ENCODE assay signal across 9 mouse cellular contexts in genomic region chr1:39651241-39651548, GRCm38 (mm10). TPM values are rescaled to one million over a fixed set of nuclear protein-coding genes. Genes with fewer than 3 reads are reported as not detected.
DNase-seq lines count a peak whose midpoint lies in the region; ATAC-seq and TF ChIP-seq lines count a peak whose summit lies in the region.
"Had no signal": no experiment of that assay in that cellular context is flagged by ENCODE, and none has a peak within 500 bp of the region (broad histone marks: within the 10 kb centered on the region; RNA-seq: fewer than 3 reads in every experiment).

TSS of gene Creg2 (minus strand) at chr1:39651474.

- H3K9me3 ChIP-seq in heart, embryonic 16.5 days (replicated peaks; ENCODE audit: control insufficient read depth, low read length): no peaks in the 10 kb centered on the region
- H3K9me3 ChIP-seq in hindbrain, embryonic 14.5 days (ENCODE audit: control insufficient read depth, low read length): no peaks in the 10 kb centered on the region
- no peaks in the 10 kb centered on the region for H3K9me3 ChIP-seq in liver, embryonic 12.5 days (replicated peaks)

- no peak for DNase-seq in heart, postnatal 4 days
- DNase-seq in hindbrain, embryonic 14.5 days (ENCODE audit: low spot score): no peak
- DNase-seq in ovary, postnatal 14 days (ENCODE audit: low spot score): no peak
- no peak for DNase-seq in cerebellum, postnatal 25 days
- no peak for DNase-seq in right cerebral cortex, postnatal 4 days

- 27% methylated on average over 9 of the region's 9 CpGs for WGBS in heart, embryonic 16.5 days
- WGBS in bone marrow, adult 2 months: 30% methylated on average over 9 of the region's 9 CpGs
- 41% methylated on average over 9 of the region's 9 CpGs for WGBS in hindbrain, embryonic 14.5 days
- 27% methylated on average over 9 of the region's 9 CpGs for WGBS in liver, embryonic 12.5 days (ENCODE audit: insufficient replicate concordance)

- peak within 1 kb of the TSS; percentile 85 for H3K4me2 ChIP-seq in heart, embryonic 16.5 days (ENCODE audit: low read depth, low read length)
- H3K4me2 ChIP-seq in hindbrain, embryonic 14.5 days (replicated peaks): peak within 1 kb of the TSS; percentile 87
- peak within 1 kb of the TSS; percentile 74 for H3K4me2 ChIP-seq in liver, embryonic 12.5 days

- TF ChIP-seq CTCF in bone marrow, adult 2 months (IDR thresholded peaks at IDR 0.05; ENCODE audit: control insufficient read depth, insufficient read depth, low read length): no peak

- peak within 1 kb of the TSS; percentile 55 for H3K4me3 ChIP-seq in heart, embryonic 16.5 days (ENCODE audit: low read length)
- peak within 1 kb of the TSS; percentile 19 for H3K4me3 ChIP-seq in bone marrow, adult 2 months (replicated peaks; ENCODE audit: control insufficient read depth, low read depth, low read length)
- H3K4me3 ChIP-seq in hindbrain, embryonic 14.5 days (replicated peaks; ENCODE audit: low read length): peak within 1 kb of the TSS; percentile 50
- H3K4me3 ChIP-seq in liver, embryonic 12.5 days: peak within 1 kb of the TSS; percentile 47

- peaks cover 42% of the 10 kb centered on the region for H3K27me3 ChIP-seq in heart, embryonic 16.5 days (ENCODE audit: control insufficient read depth, insufficient read depth, low read length)
- peaks cover 9% of the 10 kb centered on the region; the same call in 1 of the 2 replicates for H3K27me3 ChIP-seq in hindbrain, embryonic 14.5 days (ENCODE audit: control insufficient read depth, insufficient read depth, low read length)
- H3K27me3 ChIP-seq in liver, embryonic 12.5 days (replicated peaks): peaks cover 69% of the 10 kb centered on the region

- TF ChIP-seq POLR2A in bone marrow, adult 2 months (IDR thresholded peaks at IDR 0.05; ENCODE audit: borderline replicate concordance, control insufficient read depth, low read depth, low read length): no peak

- peaks cover 5% of the 10 kb centered on the region for H3K4me1 ChIP-seq in heart, embryonic 16.5 days (ENCODE audit: control insufficient read depth, insufficient read depth, low read length)
- no peaks in the 10 kb centered on the region for H3K4me1 ChIP-seq in bone marrow, adult 2 months (ENCODE audit: control insufficient read depth, insufficient read depth, low read length)
- H3K4me1 ChIP-seq in hindbrain, embryonic 14.5 days (replicated peaks; ENCODE audit: control insufficient read depth, insufficient read depth, low read length): peaks cover 12% of the 10 kb centered on the region; the same call in 1 of the 2 replicates
- H3K4me1 ChIP-seq in liver, embryonic 12.5 days: peaks cover 11% of the 10 kb centered on the region; the same call in 1 of the 2 replicates

- no peaks in the 10 kb centered on the region for H3K36me3 ChIP-seq in heart, embryonic 16.5 days (ENCODE audit: control insufficient read depth, insufficient read depth)
- H3K36me3 ChIP-seq in hindbrain, embryonic 14.5 days (replicated peaks; ENCODE audit: control insufficient read depth, insufficient read depth): no peaks in the 10 kb centered on the region
- no peaks in the 10 kb centered on the region for H3K36me3 ChIP-seq in liver, embryonic 12.5 days

- peak within 1 kb of the TSS; percentile 12; the same call in 1 of the 2 replicates for H3K9ac ChIP-seq in heart, embryonic 16.5 days (ENCODE audit: low read length)
- H3K9ac ChIP-seq in hindbrain, embryonic 14.5 days: peak within 1 kb of the TSS; percentile 60
- H3K9ac ChIP-seq in liver, embryonic 12.5 days: no peak within 1 kb of the TSS

- ATAC-seq in heart, embryonic 16.5 days (replicated peaks; ENCODE audit: extremely low read depth, insufficient read depth, low FRiP score): no peak
- peak; percentile 44; the same call in 1 of the 2 replicates for ATAC-seq in hindbrain, embryonic 14.5 days (ENCODE audit: low FRiP score)
- no peak for ATAC-seq in liver, embryonic 12.5 days

- no peak within 1 kb of the TSS for H3K27ac ChIP-seq in heart, embryonic 16.5 days (ENCODE audit: low read length)
- no peak within 1 kb of the TSS; the same call in 1 of the 2 replicates for H3K27ac ChIP-seq in bone marrow, adult 2 months (ENCODE audit: control insufficient read depth, insufficient read depth, low read depth, low read length, poor library complexity)
- H3K27ac ChIP-seq in hindbrain, embryonic 14.5 days: peak within 1 kb of the TSS; percentile 68
- H3K27ac ChIP-seq in liver, embryonic 12.5 days: no peak within 1 kb of the TSS

RNA-seq across cellular contexts. Expression of gene Creg2, which starts in this region (rescaled TPM):
- 0.05 TPM in 2 replicates for polyA plus RNA-seq in heart, embryonic 16.5 days (2015; fragmentation: Nextera tagmentation; extraction: Ambion mirVana)
- not detected for total RNA-seq in heart, postnatal 4 days (2021)
- 0.25 TPM in 1 of 2 replicates, not detected in the other for polyA plus RNA-seq in bone marrow, adult 2 months (2011; ENCODE audit: insufficient read depth, insufficient read length, low replicate concordance, missing spikeins)
- polyA plus RNA-seq in hindbrain, embryonic 14.5 days (2014; fragmentation: Nextera tagmentation; extraction: Ambion mirVana): 6.8 and 7.6 TPM in 2 replicates
- polyA plus RNA-seq in liver, embryonic 12.5 days (2016; fragmentation: Nextera tagmentation; extraction: Ambion mirVana): not detected in 2 replicates
- polyA plus RNA-seq: Patski had no signal
